Mouse (Mus musculus) spleen, adult 2 months (tissue): ENCODE results near the gene Paxip1.

Source experiments
- CTCF ChIP-seq: fragments of 200-500 bp; IDR thresholded peaks from 2 replicates; pipeline ENCODE4 v1.5.1; 2011; ENCODE audit warnings: mild to moderate bottlenecking, inconsistent platforms; ENCODE audit not compliant: insufficient read depth, insufficient read length, insufficient replicate concordance; ENCODE audit errors: extremely low read depth
- POLR2A ChIP-seq: fragments of 200-500 bp; IDR thresholded peaks from 2 replicates; pipeline ENCODE4 v1.6.1; 2011; ENCODE audit warnings: low read depth, low read length, inconsistent platforms

GRCm38 (mm10) chr5:27705020-27705419, 86.5 kb downstream of the Paxip1 start:
- TF ChIP-seq POLR2A, result no peak
- no peak for TF ChIP-seq CTCF
